Mouse (Mus musculus): ENCODE measurements around the gene Cd3eap. TPM values are rescaled to one million over a fixed set of nuclear protein-coding genes. Genes with fewer than 3 reads are reported as not detected.

Gene Cd3eap
- 2.1 and 3.6 TPM in 2 replicates for total RNA-seq (2015; ENCODE audit: low replicate concordance)
- 0.45 and 4.0 TPM in 2 replicates for total RNA-seq (2017; ENCODE audit: low replicate concordance)

DNA sequence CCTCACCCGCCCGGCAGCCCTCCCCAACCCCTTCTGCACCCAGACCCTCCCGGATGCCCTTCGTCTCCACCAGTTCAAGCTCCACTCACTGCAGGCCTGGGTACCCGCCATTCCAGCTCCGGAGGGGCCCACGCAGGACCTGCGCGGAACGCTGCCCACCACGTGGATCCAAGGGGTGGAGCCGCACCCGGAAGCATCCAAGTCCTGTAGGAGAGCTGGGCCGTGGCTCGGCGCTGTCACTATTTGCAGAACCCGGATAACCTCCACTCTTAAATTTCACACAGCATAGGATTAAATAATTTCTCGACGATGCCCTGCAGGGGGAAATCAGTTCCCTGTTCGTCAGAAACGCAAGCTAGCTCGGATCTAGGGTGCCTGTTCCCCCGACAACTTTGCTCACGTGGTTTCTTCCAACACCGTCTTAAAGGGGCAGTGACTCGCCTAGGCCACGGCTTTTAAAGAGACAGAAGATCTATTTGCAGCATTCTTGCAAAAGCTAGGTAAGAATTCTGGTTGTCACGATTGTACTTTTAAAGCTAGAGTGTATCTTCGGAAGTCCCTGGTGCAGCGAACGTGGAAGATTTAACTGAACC is at the start of gene Cd3eap, which contains the start of gene Ppp1r13l:
Gene Cd3eap, minus strand, starts transcription at position 185 of the 593 bp plus-strand sequence.
Gene Ppp1r13l, plus strand, starts transcription at position 451 of the 593 bp plus-strand sequence.
- peak; percentile 72 for ATAC-seq (replicated peaks; ENCODE audit: low FRiP score, poor library complexity, severe bottlenecking)

- ATAC-seq (replicated peaks; ENCODE audit: low FRiP score, poor library complexity, severe bottlenecking): peak; percentile 56; the same call in 1 of the 2 replicates
Measured at GRCm38 (mm10) chr7:19405417-19405816, 46.1 kb upstream of the Cd3eap start.

GRCm38 (mm10) chr7:19404476-19404875 is 45.2 kb upstream of the Cd3eap start, which contains the start of gene Ckm:
TSS of gene Ckm (plus strand) at chr7:19404776.
- no peak for ATAC-seq (replicated peaks; ENCODE audit: low FRiP score, poor library complexity, severe bottlenecking)

- ATAC-seq (replicated peaks; ENCODE audit: low FRiP score, poor library complexity, severe bottlenecking): 0 out of 2 replicates have a peak, but pooled peaks have one; percentile 20
Measured at GRCm38 (mm10) chr7:19403731-19404296, 44.5 kb upstream of the Cd3eap start, which contains the start of gene Klc3. TSS of gene Klc3 (minus strand) at chr7:19404104.

- ATAC-seq (replicated peaks; ENCODE audit: low FRiP score, poor library complexity, severe bottlenecking): no peak
Measured at GRCm38 (mm10) chr7:19402535-19403112, 43.3 kb upstream of the Cd3eap start.

DNA sequence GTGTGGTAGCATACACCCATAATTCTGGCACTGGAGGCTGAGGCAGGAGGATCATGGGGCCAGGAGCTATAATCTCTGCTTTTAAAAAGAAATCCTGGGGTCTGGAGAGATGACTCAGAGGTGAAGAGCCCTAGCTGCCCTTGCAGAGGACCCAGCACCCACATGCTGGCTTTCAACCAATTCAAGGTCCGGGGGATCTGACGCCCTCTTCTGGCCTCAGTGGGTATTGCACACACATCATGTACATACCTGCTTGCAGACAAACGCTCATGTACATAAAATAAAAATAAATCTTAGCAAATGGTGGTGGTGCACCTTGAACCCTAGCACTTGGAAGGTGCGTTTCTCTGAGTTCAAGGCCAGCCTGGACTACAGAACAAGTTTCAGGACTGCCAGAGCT is 41.7 kb upstream of the Cd3eap start:
- ATAC-seq (replicated peaks; ENCODE audit: low FRiP score, poor library complexity, severe bottlenecking): no peak

GRCm38 (mm10) chr7:19399496-19400280 is 40.4 kb upstream of the Cd3eap start:
- no peak for ATAC-seq (replicated peaks; ENCODE audit: low FRiP score, poor library complexity, severe bottlenecking)

GRCm38 (mm10) chr7:19394484-19394883 is 35.2 kb upstream of the Cd3eap start:
- no peak for ATAC-seq (replicated peaks; ENCODE audit: low FRiP score, poor library complexity, severe bottlenecking)

DNA sequence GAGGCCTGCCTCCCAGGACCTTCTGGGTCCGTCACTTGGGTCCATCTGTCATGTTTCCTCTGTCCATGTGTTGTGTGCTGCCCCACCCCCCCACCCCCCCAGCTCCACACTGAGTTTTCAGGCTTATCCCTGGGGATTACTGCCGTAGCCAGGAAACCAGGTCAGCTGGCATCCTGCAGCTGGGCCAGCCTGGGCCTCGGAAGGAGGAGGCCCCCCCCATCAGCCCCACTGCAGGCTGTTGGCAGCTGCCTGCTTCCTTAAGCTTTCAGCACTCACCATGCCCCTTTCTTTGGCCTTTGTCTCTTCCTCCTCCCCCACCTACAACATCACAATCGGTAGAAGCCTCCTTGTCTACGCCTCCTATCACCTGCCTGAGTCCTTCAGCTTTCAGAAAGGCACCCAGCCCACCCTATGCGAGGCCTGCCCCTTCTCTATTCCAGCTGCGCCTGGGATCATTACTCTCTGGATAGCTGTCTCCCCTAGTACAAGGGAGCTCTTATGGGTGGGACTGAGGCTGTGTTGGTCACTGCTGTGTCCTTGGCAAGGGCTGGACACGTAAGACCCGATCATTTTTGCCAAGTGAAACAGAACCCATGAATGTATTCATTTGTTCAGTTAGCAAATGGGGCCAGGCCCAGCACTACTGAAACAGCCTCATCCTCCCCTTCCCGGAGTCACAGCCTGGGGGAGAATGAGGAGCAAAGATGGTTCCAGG is 29.6 kb upstream of the Cd3eap start:
- no peak for ATAC-seq (replicated peaks; ENCODE audit: low FRiP score, poor library complexity, severe bottlenecking)

- no peak for ATAC-seq (replicated peaks; ENCODE audit: low FRiP score, poor library complexity, severe bottlenecking)
Measured at GRCm38 (mm10) chr7:19383708-19384107, 24.4 kb upstream of the Cd3eap start.

- peak; percentile 66 for ATAC-seq (replicated peaks; ENCODE audit: low FRiP score, poor library complexity, severe bottlenecking)
Measured at GRCm38 (mm10) chr7:19382166-19382541, 22.9 kb upstream of the Cd3eap start.

DNA sequence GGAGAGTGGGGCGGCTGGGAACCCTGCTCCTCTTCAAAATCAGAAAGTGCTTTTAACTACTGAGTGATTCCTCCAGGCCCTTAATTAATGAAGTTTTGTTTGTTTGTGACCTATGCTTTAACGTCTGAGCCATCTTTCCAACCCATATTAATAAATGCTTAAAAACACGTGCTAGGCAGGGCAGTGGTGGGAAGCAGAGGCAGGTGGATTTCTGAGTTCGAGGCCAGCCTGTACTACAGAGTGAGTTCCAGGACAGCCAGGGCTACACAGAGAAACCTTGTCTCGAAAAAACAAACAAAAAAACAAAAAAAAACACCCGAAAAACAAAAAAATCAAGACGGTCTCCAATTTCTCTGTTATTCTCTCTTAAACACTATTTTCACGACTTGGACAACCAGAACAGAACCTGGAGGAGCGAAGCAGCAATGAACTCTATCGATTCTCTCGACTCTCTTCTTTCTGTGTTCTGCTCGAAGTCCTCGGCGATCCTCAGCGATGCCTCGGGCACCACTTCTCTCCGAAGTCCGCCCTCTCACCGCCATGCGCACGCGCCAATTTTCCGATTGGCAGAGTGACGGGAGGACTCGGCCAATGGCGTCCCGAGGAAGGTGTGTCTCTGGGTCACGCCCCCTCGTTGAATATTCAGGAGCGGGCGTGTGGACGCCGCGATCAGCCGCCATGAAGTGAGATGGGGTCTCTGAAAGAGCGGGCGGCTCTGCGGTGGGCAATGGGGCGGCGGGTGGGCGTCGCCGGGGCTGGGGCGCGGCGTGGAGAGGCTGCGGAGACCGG is 22.3 kb upstream of the Cd3eap start, which contains the start of gene Ercc2:
Gene Ercc2, plus strand, starts transcription at position 634 of the 789 bp plus-strand sequence.
- ATAC-seq (replicated peaks; ENCODE audit: low FRiP score, poor library complexity, severe bottlenecking): peak; percentile 99

GRCm38 (mm10) chr7:19378049-19378448 is 18.8 kb upstream of the Cd3eap start:
- no peak for ATAC-seq (replicated peaks; ENCODE audit: low FRiP score, poor library complexity, severe bottlenecking)

DNA sequence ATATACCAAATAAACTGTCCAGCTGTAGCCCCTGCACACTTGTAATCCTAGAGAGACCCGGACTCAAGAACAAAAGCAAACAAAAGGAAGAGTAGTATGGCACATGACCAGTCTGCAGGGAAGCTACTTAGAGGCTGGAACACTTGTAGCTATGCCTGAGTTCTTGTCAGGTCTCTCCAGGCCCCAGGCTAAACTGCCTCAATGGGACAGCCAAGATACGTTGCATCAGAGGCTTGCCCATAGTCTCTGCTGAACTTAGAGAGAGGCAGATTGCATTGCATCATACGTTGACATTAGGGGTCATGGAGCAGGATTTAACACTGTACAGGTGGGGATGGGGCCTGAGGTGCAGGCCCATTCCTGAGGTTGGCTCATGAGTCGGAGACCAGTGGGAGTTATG is 16.7 kb upstream of the Cd3eap start:
- ATAC-seq (replicated peaks; ENCODE audit: low FRiP score, poor library complexity, severe bottlenecking): no peak

GRCm38 (mm10) chr7:19375368-19375767 is 16.1 kb upstream of the Cd3eap start:
- no peak for ATAC-seq (replicated peaks; ENCODE audit: low FRiP score, poor library complexity, severe bottlenecking)

DNA sequence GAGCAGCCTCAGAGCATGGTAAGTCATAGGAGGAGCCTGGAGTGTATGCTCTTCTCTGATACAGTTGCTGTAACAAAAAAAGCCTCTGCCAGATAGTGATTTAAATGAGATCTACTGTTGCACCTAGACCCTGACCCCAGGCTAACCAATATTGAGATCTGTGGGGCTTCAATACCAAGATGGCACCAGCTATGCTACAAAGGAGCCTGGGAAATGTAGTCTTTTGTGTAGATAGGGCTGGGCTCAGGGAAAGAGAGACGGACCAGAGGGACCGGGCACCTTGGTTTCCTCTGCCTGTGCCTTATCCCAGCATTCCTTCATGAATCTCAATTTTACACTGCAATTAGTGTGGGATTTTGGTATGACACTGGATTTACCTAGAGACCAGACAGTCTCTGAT is 14.1 kb upstream of the Cd3eap start:
- no peak for ATAC-seq (replicated peaks; ENCODE audit: low FRiP score, poor library complexity, severe bottlenecking)

DNA sequence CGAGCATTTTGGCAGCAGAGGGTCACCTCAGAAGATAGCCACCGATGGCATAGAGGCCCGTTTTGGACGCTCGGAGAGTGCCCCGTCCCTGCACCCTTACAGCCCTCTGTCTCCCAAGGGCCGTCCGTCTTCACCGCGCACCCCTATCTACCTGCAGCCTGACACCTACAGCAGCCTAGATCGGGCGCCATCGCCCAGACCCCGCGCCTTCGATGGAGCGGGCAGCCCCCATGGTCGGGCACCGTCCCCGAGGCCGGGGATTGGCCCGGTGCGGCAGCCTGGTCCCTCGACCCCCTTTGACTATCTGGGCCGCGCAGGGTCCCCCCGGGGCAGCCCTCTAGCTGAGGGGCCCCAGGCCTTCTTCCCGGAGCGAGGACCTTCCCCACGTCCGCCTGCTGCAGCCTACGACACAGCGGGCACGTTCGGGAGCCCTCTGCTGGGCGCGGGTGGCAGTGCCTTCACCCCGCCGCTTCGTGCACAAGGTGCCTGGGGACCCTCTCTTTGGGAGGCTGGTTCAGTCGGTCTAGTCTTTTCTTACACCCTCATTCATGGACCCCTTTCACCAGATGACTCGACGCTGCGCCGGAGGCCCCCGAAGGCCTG is 10.6 kb upstream of the Cd3eap start:
- peak; percentile 66; the same call in 1 of the 2 replicates for ATAC-seq (replicated peaks; ENCODE audit: low FRiP score, poor library complexity, severe bottlenecking)

- ATAC-seq (replicated peaks; ENCODE audit: low FRiP score, poor library complexity, severe bottlenecking): no peak
Measured at GRCm38 (mm10) chr7:19368380-19368779, 9.1 kb upstream of the Cd3eap start.
